Mouse (Mus musculus): Measurements from ENCODE around the gene Rhbdf1.

GRCm38 (mm10) chr11:32181973-32182868 lies 39.9 kb downstream of the Rhbdf1 start:
- peak; percentile 53; the same call in 1 of the 2 replicates for TF ChIP-seq CTCF (IDR thresholded peaks at IDR 0.05; ENCODE audit: borderline replicate concordance, control insufficient read depth, extremely low read depth, insufficient read depth, low read length, poor library complexity)
- no peak for TF ChIP-seq POLR2A (IDR thresholded peaks at IDR 0.05; ENCODE audit: control insufficient read depth, extremely low read depth, insufficient read depth, low read length, poor library complexity)

Data from thymus, adult 2 months (tissue).